Mouse (Mus musculus) myocyte (in vitro differentiated cells): ENCODE data around the gene Zmynd15. TPM values are rescaled to one million over a fixed set of nuclear protein-coding genes. Genes with fewer than 3 reads are reported as not detected.

Experiments
- H3K27me3 ChIP-seq: one replicate; pipeline ENCODE4 v1.6.1; 2011; ENCODE audit not compliant: control insufficient read depth, insufficient read depth, insufficient read length
- H3K36me3 ChIP-seq: one replicate; pipeline ENCODE4 v1.6.1; 2011; ENCODE audit not compliant: control insufficient read depth, insufficient read depth
- H3K4me2 ChIP-seq: one replicate; pipeline ENCODE4 v1.6.1; 2011; ENCODE audit warnings: low read depth, control low read depth
- H3K4me3 ChIP-seq: one replicate; pipeline ENCODE4 v1.5.1; 2011; ENCODE audit warnings: mild to moderate bottlenecking, control low read depth, moderate library complexity
- H3K79me2 ChIP-seq: one replicate; pipeline ENCODE4 v1.6.1; 2011; ENCODE audit not compliant: control insufficient read depth, insufficient read depth
- H3ac ChIP-seq: one replicate; pipeline ENCODE4 v1.6.1; 2011; ENCODE audit not compliant: control insufficient read depth, insufficient read length
- CEBPB ChIP-seq: IDR thresholded peaks from 2 replicates; pipeline ENCODE4 v1.6.1; 2011; ENCODE audit warnings: mild to moderate bottlenecking, moderate library complexity; ENCODE audit not compliant: poor library complexity, insufficient read depth, severe bottlenecking
- POLR2A ChIP-seq: IDR thresholded peaks from one replicate; pipeline ENCODE4 v1.6.1; 2011; ENCODE audit warnings: low read depth, mild to moderate bottlenecking, control low read depth, moderate library complexity; ENCODE audit not compliant: insufficient read length
- POLR2AphosphoS2 ChIP-seq: IDR thresholded peaks from one replicate; pipeline ENCODE4 v1.6.1; 2011; ENCODE audit warnings: low read depth, control low read depth; ENCODE audit not compliant: insufficient read length
- TCF3 ChIP-seq: IDR thresholded peaks from one replicate; pipeline ENCODE4 v1.6.1; 2011; ENCODE audit warnings: low read depth, control low read depth; ENCODE audit not compliant: insufficient read length
- polyA plus RNA-seq: library from polyadenylated mRNA; unstranded; fragments of >200 nt; fragmentation: generic; extraction: Trizol; gene quantifications from one replicate; pipeline ENCODE4 v1.2.1, GENCODE M21; 2012; ENCODE audit warnings: missing spikeins

The Zmynd15 gene
- polyA plus RNA-seq, 1 experiment: not detected

- no peaks in the 10 kb centered on the region for H3K79me2 ChIP-seq
- H3K36me3 ChIP-seq: no peaks in the 10 kb centered on the region
- H3K27me3 ChIP-seq: peaks cover 18% of the 10 kb centered on the region
- no peak for TF ChIP-seq POLR2AphosphoS2
- H3ac ChIP-seq: no peak overlapping the region
- no peak overlapping the region for H3K4me3 ChIP-seq
- no peak overlapping the region for H3K4me2 ChIP-seq
Observed at GRCm38 (mm10) chr11:70513520-70513919, 54.3 kb downstream of the Zmynd15 start.

DNA sequence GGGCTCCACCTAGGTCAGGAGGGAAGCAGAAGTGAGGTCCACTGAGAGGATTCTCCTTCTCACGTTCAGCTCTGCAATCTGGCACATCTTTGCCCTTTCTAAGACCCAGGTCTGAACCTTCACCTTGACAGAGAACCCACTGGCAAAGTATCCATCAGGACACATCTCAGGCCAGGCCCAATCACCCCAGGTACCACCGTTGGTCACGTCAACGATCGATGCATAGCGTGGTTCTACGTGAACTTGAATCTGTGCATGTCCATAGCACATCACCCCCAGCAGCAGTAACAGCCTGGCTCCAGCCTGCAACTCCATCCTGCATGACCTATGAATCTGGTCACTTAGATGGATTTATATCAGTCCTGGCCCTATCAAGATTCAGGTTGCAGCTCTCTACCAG, 55.1 kb downstream of the Zmynd15 start, which contains the start of gene Vmo1:
TSS of gene Vmo1 (minus strand) at position 329 of the 400 bp plus-strand sequence.
- TF ChIP-seq CEBPB: no peak
- TF ChIP-seq TCF3: no peak
- TF ChIP-seq POLR2A: no peak
- Histone ChIP-seq H3K36me3 (no peaks in the 10 kb centered on the region), H3K4me3 (no peak within 1 kb of the TSS)

More for the DNA sequence above, 55.1 kb downstream of the Zmynd15 start, which contains the start of gene Vmo1:
- Histone ChIP-seq H3ac (no peak within 1 kb of the TSS), H3K27me3 (peaks cover 15% of the 10 kb centered on the region), H3K79me2 (no peaks in the 10 kb centered on the region), H3K4me2 (no peak within 1 kb of the TSS)

Other genes starting within 250 kb of the Zmynd15 start
- gene Slc16a11, start 246.7 kb upstream of the Zmynd15 start, polyA plus RNA-seq: 17.4 TPM
- 4.8 TPM for gene Slc16a13, start 238.4 kb upstream of the Zmynd15 start, polyA plus RNA-seq
- gene Bcl6b, start 229.6 kb upstream of the Zmynd15 start, polyA plus RNA-seq: 2.8 TPM
- 75.5 TPM for gene 0610010K14Rik, start 221.5 kb upstream of the Zmynd15 start, polyA plus RNA-seq
- 9.2 TPM for gene Gm21988, start 219.6 kb upstream of the Zmynd15 start, polyA plus RNA-seq
- 339 TPM for gene Rnasek, start 219.6 kb upstream of the Zmynd15 start, polyA plus RNA-seq
- gene Alox12, start 204.1 kb upstream of the Zmynd15 start, polyA plus RNA-seq: 0.25 TPM
- gene Alox12e, start 136.8 kb upstream of the Zmynd15 start, polyA plus RNA-seq: not detected
- gene Alox15, start 107.4 kb upstream of the Zmynd15 start, polyA plus RNA-seq: not detected
- gene Pelp1, start 49.4 kb upstream of the Zmynd15 start, polyA plus RNA-seq: 26.5 TPM
- gene Arrb2, start 26.8 kb upstream of the Zmynd15 start, polyA plus RNA-seq: 20.1 TPM
- 29.6 TPM for gene Med11, start 7.5 kb upstream of the Zmynd15 start, polyA plus RNA-seq
- gene Cxcl16, start 551 bp downstream of the Zmynd15 start, polyA plus RNA-seq: 0.08 TPM
- gene Tm4sf5, start 45.8 kb downstream of the Zmynd15 start, polyA plus RNA-seq: not detected
- not detected for gene Vmo1, start 55.2 kb downstream of the Zmynd15 start, polyA plus RNA-seq
- gene Gltpd2, start 59.8 kb downstream of the Zmynd15 start, polyA plus RNA-seq: not detected
- 575 TPM for gene Psmb6, start 65.9 kb downstream of the Zmynd15 start, polyA plus RNA-seq
- gene Gm40193, start 73.5 kb downstream of the Zmynd15 start, polyA plus RNA-seq: not detected
- gene Pld2, start 80.6 kb downstream of the Zmynd15 start, polyA plus RNA-seq: 10.2 TPM
- 34.4 TPM for gene Mink1, start 103.4 kb downstream of the Zmynd15 start, polyA plus RNA-seq
- gene 4930544D05Rik, start 156.4 kb downstream of the Zmynd15 start, polyA plus RNA-seq: 0.10 TPM
- 5.3 TPM for gene Chrne, start 159.8 kb downstream of the Zmynd15 start, polyA plus RNA-seq
- 0.22 TPM for gene Gp1ba, start 179.7 kb downstream of the Zmynd15 start, polyA plus RNA-seq
- gene Rnf167, start 187.8 kb downstream of the Zmynd15 start, polyA plus RNA-seq: 16.7 TPM
- gene Slc25a11, start 188.0 kb downstream of the Zmynd15 start, polyA plus RNA-seq: 165 TPM
- gene Pfn1, start 195.2 kb downstream of the Zmynd15 start, polyA plus RNA-seq: 2,636 TPM
- gene Eno3, start 197.8 kb downstream of the Zmynd15 start, polyA plus RNA-seq: 1,792 TPM
- 52.4 TPM for gene Spag7, start 210.0 kb downstream of the Zmynd15 start, polyA plus RNA-seq
- 11.9 TPM for gene Camta2, start 228.7 kb downstream of the Zmynd15 start, polyA plus RNA-seq
- 1.1 TPM for gene Inca1, start 240.7 kb downstream of the Zmynd15 start, polyA plus RNA-seq
- gene Kif1c, start 241.1 kb downstream of the Zmynd15 start, polyA plus RNA-seq: 96.3 TPM